Mouse (Mus musculus): ENCODE measurements around the gene Pmfbp1. TPM values are rescaled to one million over a fixed set of nuclear protein-coding genes. Genes with fewer than 3 reads are reported as not detected.
"Not testable (repeated sequence)": the region's sequence is repeated elsewhere in the genome, so short reads cannot be mapped to it uniquely, and the experiment has no call there.

The Pmfbp1 gene
- not detected for total RNA-seq (2021)
- long read RNA-seq, experiment 1, result 0 reads
- long read RNA-seq, experiment 2, result 0 reads

DNA sequence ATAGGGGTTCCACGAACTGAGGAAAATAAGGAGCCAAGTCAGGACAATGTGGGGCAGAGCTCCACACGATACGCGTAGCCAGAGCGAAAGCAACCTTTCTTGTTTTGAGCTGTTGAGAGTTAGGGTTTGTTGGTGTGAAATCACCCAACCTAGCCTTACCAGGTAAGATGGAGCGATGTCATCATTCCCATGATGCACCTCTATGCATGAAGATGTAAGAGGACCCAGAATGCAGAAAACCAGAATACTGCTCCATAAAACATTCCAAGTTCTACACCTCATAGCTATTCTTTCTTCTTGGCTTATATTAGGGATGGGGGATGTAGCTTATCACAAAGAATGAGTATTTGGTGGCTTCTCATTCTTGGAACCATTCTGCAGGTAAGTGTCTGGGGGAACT lies at the start of gene Pmfbp1:
Pmfbp1 (plus strand) TSS at position 301 of the 400 bp plus-strand sequence.
- intact Hi-C loops (cut with DNase I), result no loop called here
- DNase-seq, result no peak

DNA sequence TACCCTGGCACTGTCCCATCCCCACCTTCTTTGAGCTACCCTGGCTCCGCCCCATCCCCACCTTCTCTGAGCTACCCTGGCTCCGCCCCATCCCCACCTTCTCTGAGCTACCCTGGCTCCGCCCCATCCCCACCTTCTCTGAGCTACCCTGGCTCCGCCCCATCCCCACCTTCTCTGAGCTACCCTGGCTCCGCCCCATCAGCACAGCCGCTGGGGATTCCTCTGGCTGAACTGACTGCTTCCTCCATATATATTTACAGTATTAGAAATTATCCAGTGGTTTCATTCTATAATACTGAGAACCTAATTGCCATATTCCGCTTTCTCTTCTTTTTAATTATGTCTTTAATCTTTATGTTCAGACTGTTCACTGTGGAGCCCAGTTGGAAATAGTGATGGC lies 46.9 kb upstream of the Pmfbp1 start:
- intact Hi-C loops (cut with DNase I); DNase-seq: not testable (repeated sequence)

DNA sequence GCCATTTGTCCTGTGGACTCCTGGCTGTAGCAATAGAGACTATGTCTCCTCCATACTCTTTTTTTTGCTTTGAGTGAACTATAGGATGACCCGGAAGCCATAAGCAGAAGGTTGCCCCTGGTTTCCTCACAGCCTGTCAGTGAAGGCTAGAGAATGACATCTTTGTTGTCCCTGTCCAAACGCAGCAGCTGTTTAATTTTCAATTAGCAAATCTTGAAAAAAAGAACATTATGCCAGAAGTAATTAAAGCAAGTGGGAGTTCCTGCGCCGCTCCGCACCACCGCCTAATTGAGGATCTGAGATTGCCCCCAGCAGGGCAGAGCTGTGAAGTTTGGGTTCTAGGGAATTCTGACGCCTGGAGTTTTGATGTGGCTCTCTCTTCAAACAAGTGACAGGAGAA lies 42.8 kb upstream of the Pmfbp1 start:
- no peak for DNase-seq
- intact Hi-C loops (cut with DNase I), result no loop called here

DNA sequence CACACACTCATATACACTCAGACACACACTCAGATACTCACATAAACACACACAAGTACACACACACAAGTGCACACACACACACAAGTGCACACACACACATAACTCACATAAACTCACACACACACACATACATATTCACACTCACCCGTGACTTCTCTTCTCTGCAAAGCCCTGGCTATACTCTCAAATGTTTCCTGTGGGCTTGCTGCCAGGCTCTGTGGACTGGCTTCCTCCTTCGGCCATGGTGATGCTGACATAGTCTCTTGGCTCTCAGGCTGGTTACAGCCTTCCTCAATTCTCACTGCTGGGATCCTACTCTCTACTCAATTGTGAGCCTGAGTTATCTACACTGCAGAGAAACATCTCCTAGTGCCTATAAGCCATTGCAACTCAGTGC lies 38.7 kb upstream of the Pmfbp1 start:
- no peak for DNase-seq
- intact Hi-C loops (cut with DNase I), result no loop called here

- DNase-seq, result no peak
- intact Hi-C loops (cut with DNase I), result no loop called here
These were observed 36.4 kb upstream of the Pmfbp1 start for GRCm38 (mm10) chr8:109457387-109457786.

GRCm38 (mm10) chr8:109458580-109458979 lies 35.2 kb upstream of the Pmfbp1 start:
- intact Hi-C loops (cut with DNase I), result no loop called here
- DNase-seq, result no peak

DNA sequence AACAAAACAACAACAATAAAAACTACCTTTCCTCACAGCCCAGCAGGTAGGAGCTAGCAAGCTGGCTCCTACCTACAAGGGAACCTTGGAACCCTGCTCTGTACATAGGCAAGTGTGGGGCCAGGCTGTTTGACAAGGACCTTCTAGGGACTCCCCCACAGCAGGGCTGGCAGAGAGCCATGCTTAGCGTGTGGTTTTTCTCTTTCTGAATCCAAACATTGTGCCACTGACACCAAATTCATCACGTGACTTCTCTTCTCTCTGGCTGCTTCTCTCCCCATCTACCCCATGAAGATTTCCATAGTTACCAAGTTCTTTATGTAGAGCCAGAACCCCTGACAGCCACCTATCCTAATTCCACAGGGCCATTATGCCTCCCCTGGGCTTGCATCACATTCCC lies 30.8 kb upstream of the Pmfbp1 start:
- intact Hi-C loops (cut with DNase I), result no loop called here

GRCm38 (mm10) chr8:109463677-109464313 lies 30.0 kb upstream of the Pmfbp1 start:
- DNase-seq, result no peak
- intact Hi-C loops (cut with DNase I), result no loop called here

More for the DNA sequence above, 30.8 kb upstream of the Pmfbp1 start:
- no peak for DNase-seq

- DNase-seq, result no peak
- intact Hi-C loops (cut with DNase I), result no loop called here
These were observed 29.4 kb upstream of the Pmfbp1 start for GRCm38 (mm10) chr8:109464451-109464891.

GRCm38 (mm10) chr8:109465056-109465455 lies 28.8 kb upstream of the Pmfbp1 start:
- DNase-seq, result no peak
- intact Hi-C loops (cut with DNase I), result no loop called here

- no peak for DNase-seq
- intact Hi-C loops (cut with DNase I), result no loop called here
These were observed 28.1 kb upstream of the Pmfbp1 start for GRCm38 (mm10) chr8:109465761-109466160.

GRCm38 (mm10) chr8:109467516-109467915 lies 26.3 kb upstream of the Pmfbp1 start:
- intact Hi-C loops (cut with DNase I), result no loop called here
- DNase-seq, result no peak

DNA sequence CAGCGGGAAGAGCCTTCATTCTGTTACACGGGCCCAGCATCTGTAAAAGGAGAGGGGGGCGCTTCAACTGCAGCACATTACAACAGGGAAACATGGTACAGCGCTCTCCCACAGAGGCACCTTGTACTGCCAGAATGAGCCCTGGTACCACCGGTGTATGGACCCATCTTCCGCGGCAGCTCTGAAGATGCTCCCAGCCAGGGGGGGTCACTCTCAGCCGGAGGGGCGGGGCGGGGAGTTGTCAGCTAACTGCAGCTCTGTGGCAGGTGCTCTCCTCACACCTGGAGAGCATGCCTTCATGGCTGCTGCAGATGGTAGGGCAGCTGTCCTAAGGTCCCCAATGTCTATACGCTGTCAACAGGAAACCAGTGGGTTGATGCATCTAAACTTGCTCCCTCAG lies 25.7 kb upstream of the Pmfbp1 start:
- intact Hi-C loops (cut with DNase I), result no loop called here
- no peak for DNase-seq

DNA sequence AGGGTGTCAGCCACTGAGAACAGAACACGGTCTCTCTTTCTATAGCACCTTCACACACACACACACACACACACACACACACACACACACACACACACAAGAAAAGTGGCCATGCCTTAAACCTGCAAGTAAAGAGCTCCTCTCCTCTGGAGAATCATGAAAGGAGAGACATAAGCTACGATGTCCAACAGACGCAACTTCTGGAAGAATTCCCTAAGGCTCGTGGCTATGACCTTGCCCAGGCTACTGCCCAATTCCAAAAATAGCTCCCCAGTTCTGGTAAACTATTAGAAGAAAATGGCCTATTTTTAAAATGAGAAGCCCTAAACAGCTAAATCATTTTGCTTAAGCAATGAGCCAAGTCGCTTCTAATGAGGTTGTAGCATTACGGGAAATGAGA lies 22.0 kb upstream of the Pmfbp1 start:
- intact Hi-C loops (cut with DNase I), result no loop called here
- no peak for DNase-seq

DNA sequence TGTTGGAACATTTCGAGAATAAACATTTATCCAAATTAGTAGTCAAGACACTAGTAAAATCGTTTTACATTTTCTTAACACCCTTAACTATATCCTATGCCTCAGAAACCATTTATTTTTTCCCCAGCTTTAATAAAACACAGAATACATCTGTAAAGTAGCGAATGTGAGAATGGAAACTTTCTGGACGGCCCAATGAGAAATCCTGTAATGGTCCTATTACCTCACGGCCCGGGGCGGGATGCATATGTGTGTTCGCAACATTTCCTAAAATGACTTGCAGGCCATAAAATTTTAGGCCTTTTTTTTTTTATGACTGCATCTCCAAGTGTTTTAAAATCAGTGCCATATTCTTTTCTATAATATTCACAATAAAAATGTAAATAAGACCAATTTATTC lies 21.4 kb upstream of the Pmfbp1 start:
- no peak for DNase-seq
- intact Hi-C loops (cut with DNase I), result no loop called here

- intact Hi-C loops (cut with DNase I), result no loop called here
- no peak for DNase-seq
These were observed 19.2 kb upstream of the Pmfbp1 start for GRCm38 (mm10) chr8:109474442-109475121.

DNA sequence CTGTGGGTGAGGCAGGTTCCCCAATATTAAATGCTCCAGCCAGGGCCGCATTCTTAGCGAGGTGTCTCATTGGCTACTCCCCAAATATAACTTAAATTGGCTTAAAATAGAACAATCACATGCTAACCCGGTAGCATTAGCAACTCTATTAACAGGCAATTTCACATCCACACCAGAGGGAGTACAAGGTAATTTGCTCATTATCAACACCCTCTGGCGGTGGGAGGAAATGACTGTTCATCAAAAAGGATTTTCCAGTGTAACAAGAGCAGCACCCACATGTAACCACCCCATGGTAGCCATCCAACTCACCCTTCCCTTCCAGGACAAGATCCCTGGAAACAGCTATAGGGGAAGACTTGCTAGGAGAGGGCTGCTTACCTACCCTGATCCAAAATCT lies 18.4 kb upstream of the Pmfbp1 start:
- DNase-seq, result no peak
- intact Hi-C loops (cut with DNase I), result no loop called here

DNA sequence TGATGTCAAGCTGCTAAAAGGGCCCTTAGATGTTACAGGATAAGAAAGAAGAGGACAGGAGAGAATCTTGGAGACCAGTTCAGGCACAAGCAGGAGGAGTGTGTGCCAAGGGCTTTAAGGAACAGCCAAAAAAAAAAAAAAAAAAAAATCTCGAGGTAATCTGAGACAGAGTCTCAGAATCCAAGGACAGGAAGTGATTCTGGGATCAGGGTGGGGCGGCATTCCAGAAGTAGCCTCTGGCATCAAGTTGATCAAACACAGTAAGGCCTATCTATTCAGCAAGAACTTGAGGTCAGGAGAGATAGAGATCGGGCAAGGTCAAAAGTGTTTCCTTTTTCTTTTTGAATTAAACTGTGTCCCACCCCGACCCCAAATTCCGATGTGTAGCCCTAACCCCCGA lies 15.2 kb upstream of the Pmfbp1 start:
- no peak for DNase-seq
- intact Hi-C loops (cut with DNase I), result no loop called here

- DNase-seq, result no peak
- intact Hi-C loops (cut with DNase I), result no loop called here
These were observed 9.1 kb upstream of the Pmfbp1 start for GRCm38 (mm10) chr8:109484741-109485140.

GRCm38 (mm10) chr8:109485530-109485929 lies 8.3 kb upstream of the Pmfbp1 start:
- no peak for DNase-seq
- intact Hi-C loops (cut with DNase I), result no loop called here

- DNase-seq, result no peak
- intact Hi-C loops (cut with DNase I), result no loop called here
These were observed 1.0 kb upstream of the Pmfbp1 start for GRCm38 (mm10) chr8:109492785-109493184.

DNA sequence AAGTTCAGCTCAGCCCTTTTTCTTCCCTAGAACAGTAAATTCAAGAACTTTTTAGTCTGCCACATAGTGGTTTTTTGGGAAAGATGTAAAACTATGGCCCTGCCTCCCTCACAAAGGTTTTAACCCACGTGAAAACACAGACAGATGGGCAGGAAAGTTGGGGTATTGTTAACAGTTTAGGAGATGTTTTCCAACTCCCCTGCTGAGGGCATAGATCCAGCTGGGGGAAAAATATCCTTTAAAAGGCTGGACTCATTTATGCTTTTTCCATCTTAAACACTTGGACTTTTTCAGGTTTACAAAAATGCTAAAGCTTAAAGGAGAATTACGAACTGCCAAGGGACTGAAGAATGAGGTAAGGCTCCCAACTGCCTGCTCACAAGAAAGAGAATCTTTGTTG lies 774 bp downstream of the Pmfbp1 start:
- intact Hi-C loops (cut with DNase I), result no loop called here
- no peak for DNase-seq
